Mouse (Mus musculus): ENCODE data around the gene Eef2k.

Eef2k gene

DNA sequence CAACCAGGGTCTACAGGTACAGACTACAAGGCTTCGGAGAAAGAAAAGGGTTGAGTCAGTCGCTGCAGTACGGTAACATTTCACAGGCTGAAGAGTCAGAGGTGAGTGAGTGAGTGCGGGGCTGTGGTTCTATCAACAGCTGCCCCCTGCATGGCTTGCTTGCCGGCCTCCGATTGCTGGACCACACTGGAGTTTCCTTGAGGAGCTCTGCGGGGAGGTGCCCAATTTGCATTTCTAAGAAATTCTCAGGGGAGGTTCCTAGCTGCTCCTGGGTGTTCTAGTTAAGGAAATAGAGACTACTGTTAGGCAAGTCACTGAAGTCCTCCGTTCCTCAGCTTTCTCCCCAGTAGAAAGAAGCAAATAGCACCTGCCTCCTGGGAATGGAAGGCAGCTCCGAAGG, 2.1 kb downstream of the Eef2k start:
- no peak for DNase-seq (ENCODE audit: low spot score)

- no peak for DNase-seq (ENCODE audit: low spot score)
Measured at GRCm38 (mm10) chr7:120848831-120849512, 6.3 kb downstream of the Eef2k start.

DNA sequence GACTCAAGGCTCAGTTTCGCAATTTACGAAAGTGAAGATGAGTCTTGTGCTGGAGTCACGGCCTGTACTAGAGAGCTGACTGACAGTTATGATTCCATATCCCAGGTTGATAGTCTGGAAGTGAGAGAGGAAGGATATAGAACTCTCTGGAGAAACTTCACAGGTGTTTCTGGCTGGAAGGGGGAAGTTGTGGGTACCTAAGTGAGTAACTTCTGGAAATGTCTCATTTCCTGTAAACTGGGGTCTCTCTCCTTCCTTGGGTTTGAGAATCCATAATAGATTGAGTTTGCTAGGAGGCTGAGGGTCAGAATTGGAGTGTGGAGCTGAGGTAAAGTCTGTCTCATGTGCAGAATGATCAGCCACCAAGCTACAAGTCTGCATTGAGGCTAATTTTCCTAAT, 7.5 kb downstream of the Eef2k start:
- no peak for DNase-seq (ENCODE audit: low spot score)

GRCm38 (mm10) chr7:120859854-120860253, 17.2 kb downstream of the Eef2k start:
- DNase-seq (ENCODE audit: low spot score), result no peak

DNA sequence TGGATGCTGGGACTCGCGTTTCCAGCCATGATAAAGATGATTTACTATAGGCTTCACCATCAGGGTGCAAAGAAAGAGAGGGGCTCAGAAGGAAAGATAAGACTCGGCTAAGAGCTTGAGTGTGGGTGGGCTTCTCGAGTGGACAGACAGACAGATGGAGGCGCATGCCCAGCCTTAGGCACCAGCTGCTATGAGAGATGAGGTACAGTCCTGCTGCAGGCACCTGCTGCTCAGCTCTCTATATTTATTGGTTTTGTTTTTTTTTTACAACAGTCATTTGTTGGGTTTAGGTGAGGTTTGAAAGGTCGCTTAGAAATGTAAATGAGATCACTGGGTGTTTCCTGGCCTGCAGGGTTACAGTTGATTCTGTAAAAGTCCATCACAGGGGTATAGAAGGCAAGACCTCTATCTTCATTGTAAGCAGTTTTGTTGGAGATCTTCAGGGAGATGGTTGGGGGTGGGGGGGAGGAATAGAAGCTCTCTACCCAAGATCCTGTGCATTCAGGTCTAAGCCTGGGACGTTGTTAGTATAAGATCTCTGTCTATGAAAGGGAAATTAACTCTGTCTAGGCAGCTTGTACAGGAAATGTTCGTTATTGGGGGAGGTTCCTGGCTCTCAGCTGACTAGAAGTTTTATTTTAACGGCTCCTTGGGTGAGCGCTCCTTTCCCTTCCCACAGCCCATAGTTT, 18.3 kb downstream of the Eef2k start:
- no peak for DNase-seq (ENCODE audit: low spot score)

- no peak for DNase-seq (ENCODE audit: low spot score)
Measured at GRCm38 (mm10) chr7:120861488-120862047, 18.9 kb downstream of the Eef2k start.

- no peak for DNase-seq (ENCODE audit: low spot score)
Measured at GRCm38 (mm10) chr7:120862196-120862595, 19.6 kb downstream of the Eef2k start.

GRCm38 (mm10) chr7:120862626-120863025, 20.0 kb downstream of the Eef2k start:
- DNase-seq (ENCODE audit: low spot score), result no peak

DNA sequence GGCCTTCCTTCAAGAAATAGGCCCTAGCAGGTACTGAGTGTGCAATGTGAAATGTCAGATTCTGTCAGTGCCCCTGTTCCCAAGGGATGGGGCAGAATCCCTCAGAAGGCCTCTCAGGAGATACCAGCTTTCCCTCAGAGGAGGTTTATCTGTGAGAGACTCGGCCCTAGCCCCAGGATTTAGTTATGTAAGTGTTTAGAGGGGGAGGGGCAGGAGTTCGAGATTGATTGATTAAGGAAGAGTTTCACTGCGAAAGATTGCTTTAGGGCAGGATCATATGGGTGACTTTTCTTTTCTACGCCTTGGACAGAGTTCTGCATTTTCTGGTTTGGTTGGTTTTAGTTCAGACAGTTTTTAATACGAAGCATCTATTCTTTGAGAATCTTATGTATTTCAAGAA, 20.8 kb downstream of the Eef2k start:
- no peak for DNase-seq (ENCODE audit: low spot score)

- DNase-seq (ENCODE audit: low spot score), result peak; percentile 31
Measured at GRCm38 (mm10) chr7:120865100-120865499, 22.5 kb downstream of the Eef2k start.

DNA sequence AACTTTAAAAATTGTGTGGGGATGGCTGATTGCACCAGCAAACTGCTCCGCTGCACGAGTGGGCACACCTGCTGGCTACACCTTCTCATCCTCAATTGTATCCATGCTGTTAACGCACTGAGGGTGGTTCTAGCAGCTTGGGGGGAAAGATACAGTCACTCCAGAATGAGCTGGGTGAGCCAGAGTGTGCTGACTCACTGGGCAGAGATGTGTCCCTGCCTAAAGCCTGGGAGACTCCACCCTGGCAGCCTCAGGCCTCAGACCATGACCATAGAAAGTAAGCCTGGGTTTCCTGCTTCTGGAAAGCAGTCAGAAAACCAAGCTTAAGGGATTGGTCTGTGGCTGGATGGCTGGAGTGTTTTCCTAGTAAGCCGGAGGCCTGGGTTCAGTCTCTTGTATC, 23.2 kb downstream of the Eef2k start:
- peak; percentile 37 for DNase-seq (ENCODE audit: low spot score)

- no peak for DNase-seq (ENCODE audit: low spot score)
Measured at GRCm38 (mm10) chr7:120866684-120867083, 24.1 kb downstream of the Eef2k start.

GRCm38 (mm10) chr7:120867720-120868119, 25.1 kb downstream of the Eef2k start:
- DNase-seq (ENCODE audit: low spot score), result no peak

GRCm38 (mm10) chr7:120869883-120870282, 27.3 kb downstream of the Eef2k start:
- peak; percentile 6 for DNase-seq (ENCODE audit: low spot score)

DNA sequence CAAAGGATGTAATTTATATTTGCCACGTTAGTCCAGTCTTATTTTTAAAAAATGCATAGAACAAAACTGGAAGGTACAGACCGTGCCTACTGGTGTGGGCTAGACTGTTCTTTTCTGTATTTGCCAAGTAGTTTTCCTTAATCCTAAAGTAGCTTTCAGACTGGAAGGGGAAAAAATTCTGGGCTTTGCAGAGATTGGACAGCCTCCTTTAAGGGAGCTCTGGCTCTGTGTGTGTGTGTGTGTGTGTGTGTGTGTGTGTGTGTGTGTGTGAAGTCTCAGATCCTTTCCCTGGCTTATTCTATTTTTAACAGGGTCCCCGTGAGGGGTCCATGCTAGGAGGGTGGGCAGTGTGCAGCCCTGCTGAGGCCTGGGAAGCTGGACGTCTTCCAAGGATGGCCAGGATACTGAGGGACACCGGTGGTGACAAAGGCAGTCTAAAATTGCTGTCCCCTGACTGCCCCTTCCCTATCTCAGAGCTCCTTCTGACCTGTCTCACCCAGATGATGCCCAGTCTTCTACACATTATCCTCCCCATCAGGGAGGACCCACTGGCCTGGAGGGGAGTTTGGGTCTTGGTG, 27.9 kb downstream of the Eef2k start:
- no peak for DNase-seq (ENCODE audit: low spot score)

GRCm38 (mm10) chr7:120873083-120873482, 30.5 kb downstream of the Eef2k start:
- DNase-seq (ENCODE audit: low spot score), result no peak

DNA sequence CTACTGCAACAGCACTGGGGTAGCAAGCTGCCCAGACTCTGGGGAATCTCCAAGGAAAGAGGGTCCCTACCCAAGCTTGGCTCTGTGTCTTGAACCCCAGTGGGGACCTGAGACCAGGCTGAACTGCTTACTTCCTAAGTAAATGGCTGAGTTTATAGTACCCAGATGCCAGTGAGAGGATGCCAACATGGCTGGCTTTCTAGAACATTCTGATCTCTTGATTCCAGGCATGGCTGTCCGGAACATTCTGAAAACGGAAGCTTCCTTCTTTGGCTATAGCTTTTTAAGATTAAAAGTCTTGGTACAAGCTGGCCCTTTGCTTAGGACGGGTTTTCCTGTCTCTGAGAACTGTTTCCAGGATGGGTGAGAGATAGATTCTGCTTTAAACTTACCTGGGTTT, 31.4 kb downstream of the Eef2k start:
- no peak for DNase-seq (ENCODE audit: low spot score)

- no peak for DNase-seq (ENCODE audit: low spot score)
Measured at GRCm38 (mm10) chr7:120874764-120875539, 32.3 kb downstream of the Eef2k start.

GRCm38 (mm10) chr7:120875540-120876388, 33.1 kb downstream of the Eef2k start:
- no peak for DNase-seq (ENCODE audit: low spot score)

GRCm38 (mm10) chr7:120878271-120878670, 35.6 kb downstream of the Eef2k start:
- DNase-seq (ENCODE audit: low spot score), result no peak

DNA sequence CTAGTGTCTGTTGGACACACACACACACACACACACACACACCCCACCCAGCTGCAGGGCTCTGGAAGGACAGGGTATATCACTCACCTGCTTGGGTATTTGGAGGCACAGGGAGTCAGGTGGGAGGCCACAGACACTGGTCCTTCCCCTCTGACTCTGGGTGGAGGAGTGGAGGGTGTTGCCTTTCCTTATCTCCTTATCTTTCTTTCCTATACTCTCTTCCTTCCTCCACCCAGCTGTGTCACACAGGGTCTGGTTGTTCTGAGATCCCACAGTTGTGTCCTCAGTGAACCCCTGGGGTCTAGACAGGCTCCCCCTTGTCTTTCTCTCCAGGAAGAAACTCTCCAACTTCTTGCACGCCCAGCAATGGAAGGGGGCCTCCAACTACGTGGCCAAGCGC, 37.3 kb downstream of the Eef2k start:
- no peak for DNase-seq (ENCODE audit: low spot score)

Measured in adipocyte (in vitro differentiated cells).